Mouse (Mus musculus) embryonic facial prominence, embryonic 14.5 days (tissue): ENCODE measurements at regions not wholly inside any gene's neighbourhood (a gene's known extent, or its start where the extent isn't known, plus 50 kb on each side); places are given as distances from the start of the nearest gene placed in this dataset.

Experiments used
- ATAC-seq: fragments of 200-750 bp; cut with Nextera tagmentation; 2 replicates; pipeline ENCODE4 v1.8.0; 2017; ENCODE audit warnings: low read depth, moderate number of reproducible peaks, moderate TSS enrichment
- DNase-seq: peaks from one replicate; pipeline ENCODE4 v3.0.0-alpha.2; 2015; ENCODE audit warnings: low spot score
- H3K27ac ChIP-seq: fragments of 300-500 bp; sonication (generic); replicated peaks from 2 replicates; pipeline ENCODE4 v1.5.1; 2014; ENCODE audit warnings: low read depth, mild to moderate bottlenecking, low read length, moderate library complexity
- H3K27me3 ChIP-seq: fragments of 300-500 bp; sonication (generic); replicated peaks from 2 replicates; pipeline ENCODE4 v1.6.1; 2014; ENCODE audit warnings: low read length; ENCODE audit not compliant: control insufficient read depth, insufficient read depth
- H3K36me3 ChIP-seq: fragments of 300-500 bp; sonication (generic); 2 replicates; pipeline ENCODE4 v1.6.1; 2014; ENCODE audit warnings: low read length, mixed read lengths; ENCODE audit not compliant: control insufficient read depth, insufficient read depth
- H3K4me1 ChIP-seq: fragments of 300-500 bp; sonication (generic); 2 replicates; pipeline ENCODE4 v1.6.1; 2014; ENCODE audit warnings: antibody characterized with exemption, low read length; ENCODE audit not compliant: control insufficient read depth, insufficient read depth
- H3K4me2 ChIP-seq: fragments of 300-500 bp; sonication (generic); 2 replicates; pipeline ENCODE4 v1.6.1; 2014; ENCODE audit warnings: low read depth, mild to moderate bottlenecking, low read length, moderate library complexity, mixed read lengths
- H3K4me3 ChIP-seq: fragments of 300-500 bp; sonication (generic); 2 replicates; pipeline ENCODE4 v1.5.1; 2014; ENCODE audit warnings: low read depth, mild to moderate bottlenecking, low read length
- H3K9ac ChIP-seq: fragments of 300-500 bp; sonication (generic); 2 replicates; pipeline ENCODE4 v1.6.1; 2014; ENCODE audit warnings: low read depth, mild to moderate bottlenecking, low read length, moderate library complexity, mixed read lengths
- H3K9me3 ChIP-seq: fragments of 300-500 bp; sonication (generic); 2 replicates; pipeline ENCODE4 v1.6.1; 2016; ENCODE audit warnings: low read length; ENCODE audit not compliant: control insufficient read depth
- WGBS: fragments of 180-500 bp; shearing (Covaris S2); extraction: QIAGEN DNeasy Blood & Tissue Kit; methylation state at CpG from one replicate; pipeline ENCODE4 v1.1.7; 2014; 5-methylcytosine and 5-hydroxymethylcytosine counted together

DNA sequence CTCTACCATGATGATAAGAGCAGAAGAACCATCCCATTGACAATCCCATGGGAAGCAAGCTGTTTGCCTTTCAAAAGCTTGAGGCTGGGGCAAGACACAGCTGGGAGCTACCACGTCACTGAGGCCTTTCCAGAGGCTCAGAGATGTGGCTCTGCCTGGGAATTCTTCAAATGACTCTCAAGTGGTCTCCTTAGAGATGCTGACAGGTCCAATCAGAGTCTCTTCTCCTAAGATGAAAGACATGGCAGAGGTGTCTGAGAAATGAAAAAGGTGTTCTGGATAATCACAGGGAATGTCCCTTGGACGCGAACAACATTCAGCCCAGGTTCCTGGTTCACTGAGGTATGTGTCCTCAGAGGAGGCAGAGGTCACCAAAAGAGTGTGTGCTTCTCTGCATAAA is 287.7 kb downstream of the Fam49a start:
- Histone ChIP-seq H3K36me3 (no peaks in the 10 kb centered on the region), H3K4me1 (no peaks in the 10 kb centered on the region), H3K27ac (no peak overlapping the region), H3K9me3 (no peaks in the 10 kb centered on the region), H3K27me3 (no peaks in the 10 kb centered on the region), H3K4me3 (no peak overlapping the region), H3K9ac (no peak overlapping the region), H3K4me2 (no peak overlapping the region)
- ATAC-seq = no peak
- 66% methylated on average over 3 of the region's 3 CpGs for WGBS
- DNase-seq = no peak

DNA sequence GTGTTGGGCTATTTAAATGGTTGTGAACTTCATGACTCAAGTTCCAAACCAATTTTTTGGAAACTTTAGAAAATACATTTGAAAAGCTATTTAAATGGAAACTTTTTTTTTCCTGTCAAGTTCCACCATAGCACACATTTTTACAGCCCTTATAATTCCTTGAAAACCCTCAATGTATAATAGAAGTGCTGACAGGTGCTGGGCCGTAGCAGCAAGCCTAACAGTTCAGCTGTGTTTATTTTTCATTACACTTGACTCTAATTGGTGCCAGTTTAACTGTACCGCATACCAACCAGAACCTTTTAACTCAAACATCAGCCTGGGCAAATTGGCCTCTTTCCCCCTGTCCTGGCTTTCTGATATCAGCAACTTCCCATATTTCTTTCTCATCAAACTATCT is 286.7 kb downstream of the Fam49a start:
- Histone ChIP-seq H3K4me1 (no peaks in the 10 kb centered on the region), H3K36me3 (no peaks in the 10 kb centered on the region), H3K4me2 (no peak overlapping the region), H3K9me3 (no peaks in the 10 kb centered on the region), H3K4me3 (no peak overlapping the region), H3K27me3 (no peaks in the 10 kb centered on the region), H3K9ac (no peak overlapping the region), H3K27ac (no peak overlapping the region)
- DNase-seq = peak; percentile 11
- 44% methylated on average over 2 of the region's 2 CpGs for WGBS
- no peak for ATAC-seq

DNA sequence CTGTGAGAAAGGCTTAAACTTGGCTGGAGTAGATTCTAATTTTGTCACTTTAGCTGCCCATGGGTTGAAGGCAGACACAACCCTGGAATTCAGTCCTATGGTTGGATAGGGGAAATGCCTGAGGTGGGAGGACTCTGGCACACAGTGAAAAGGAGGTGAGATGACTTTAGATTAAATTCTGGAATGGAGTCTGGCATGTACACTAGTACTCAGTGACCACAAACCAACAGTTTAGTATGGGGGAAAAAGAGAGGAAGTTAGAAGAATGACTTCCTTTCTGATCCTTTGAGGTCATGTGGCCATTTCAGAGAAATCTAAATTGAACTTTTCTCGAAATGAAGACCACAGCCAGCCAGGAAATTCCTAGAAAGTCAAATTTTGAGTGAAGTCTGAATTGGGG is 285.5 kb downstream of the Fam49a start:
- Histone ChIP-seq H3K27ac (no peak overlapping the region), H3K4me1 (no peaks in the 10 kb centered on the region), H3K9ac (no peak overlapping the region), H3K9me3 (no peaks in the 10 kb centered on the region), H3K36me3 (no peaks in the 10 kb centered on the region), H3K4me2 (no peak overlapping the region), H3K27me3 (no peaks in the 10 kb centered on the region), H3K4me3 (no peak overlapping the region)
- ATAC-seq = no peak
- peak; percentile 8 for DNase-seq
- 67% methylated on average over 1 of the region's 1 CpGs for WGBS

DNA sequence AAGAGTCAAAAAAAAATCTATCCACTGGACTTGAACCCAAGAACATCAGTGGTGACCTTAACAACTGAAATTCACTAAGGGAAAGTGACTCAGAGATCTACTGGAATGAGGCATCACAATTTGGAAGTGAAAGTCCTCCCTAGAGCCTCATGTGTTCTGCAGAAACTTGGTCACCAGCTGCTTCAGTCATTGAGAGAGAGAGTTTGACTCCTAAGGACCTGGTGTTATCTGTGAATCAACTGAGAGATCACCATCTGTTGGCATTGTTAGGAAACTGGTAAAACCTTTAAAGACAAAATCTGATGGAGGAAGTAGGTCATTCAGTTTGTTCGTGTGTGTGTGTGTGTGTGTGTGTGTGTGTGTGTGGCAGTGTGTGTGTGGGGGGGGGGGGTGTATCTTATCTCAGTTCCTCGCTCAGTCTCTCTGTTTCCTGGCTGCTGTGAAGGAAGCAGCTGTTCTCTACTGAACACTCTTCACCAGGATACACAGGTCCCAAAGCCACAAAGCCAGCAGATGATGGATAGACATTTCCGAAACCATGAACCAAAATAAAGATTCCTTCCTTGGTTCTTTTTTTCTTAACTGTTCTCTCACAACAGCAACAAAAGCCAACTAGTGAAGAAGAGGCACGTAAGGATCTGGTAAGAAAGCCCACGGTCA is 284.6 kb downstream of the Fam49a start:
- Histone ChIP-seq H3K9ac (no peak overlapping the region), H3K4me3 (no peak overlapping the region), H3K27ac (no peak overlapping the region)

DNA sequence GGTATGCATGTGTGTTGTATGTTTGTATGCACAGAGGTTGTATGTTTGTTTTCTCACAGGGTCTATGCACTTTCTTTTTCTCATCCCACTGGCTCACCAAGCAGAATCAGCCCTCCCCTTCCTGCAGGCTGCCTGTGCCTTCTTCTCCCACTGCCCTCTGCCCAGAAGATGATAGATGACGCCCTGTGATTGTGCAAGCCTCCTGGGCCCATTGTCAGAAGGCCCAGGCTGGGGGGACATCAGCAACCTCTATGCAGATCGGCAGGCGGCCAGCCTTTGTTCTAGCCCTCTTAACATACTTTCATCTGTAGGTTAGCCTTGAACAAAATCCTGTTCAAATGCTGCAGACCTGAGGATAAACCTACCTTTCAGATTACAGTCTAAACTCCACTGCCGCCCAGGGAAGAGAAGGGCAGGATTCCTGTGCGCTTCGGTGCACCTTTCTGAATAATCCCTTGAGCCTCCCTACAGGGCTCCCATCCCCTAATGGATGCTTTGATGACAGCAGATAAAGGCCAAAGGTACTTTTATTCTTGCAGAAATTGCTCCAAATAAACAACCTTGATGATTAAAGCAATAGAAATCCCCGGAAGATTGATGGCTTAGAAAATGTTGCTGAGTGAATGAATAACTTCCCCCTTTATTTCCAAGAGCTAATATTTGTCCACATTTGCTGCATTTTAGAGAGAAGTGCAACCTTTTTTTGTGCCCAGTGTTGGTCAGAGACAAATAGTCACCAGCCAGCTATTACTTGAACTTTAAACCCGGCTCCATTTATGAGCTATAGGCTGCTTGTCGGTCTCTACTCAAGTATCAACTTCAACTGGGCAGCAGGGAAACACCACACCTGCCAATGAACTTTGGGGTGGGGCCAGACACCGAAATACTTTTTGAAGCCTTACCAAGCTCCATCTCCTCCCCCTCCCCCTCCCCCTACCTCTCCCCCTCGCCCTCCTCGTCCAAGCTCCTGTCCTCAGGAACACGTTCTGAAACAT is 279.4 kb downstream of the Fam49a start:
- H3K9ac ChIP-seq = no peak overlapping the region
- WGBS = 54% methylated on average over 13 of the region's 13 CpGs

More for the DNA sequence above, 284.6 kb downstream of the Fam49a start:
- H3K4me2 ChIP-seq = no peak overlapping the region
- DNase-seq (no peak), ATAC-seq (no peak)
- WGBS = 92% methylated on average over 5 of the region's 5 CpGs
- H3K9me3 ChIP-seq = no peaks in the 10 kb centered on the region
- no peaks in the 10 kb centered on the region for H3K27me3 ChIP-seq
- no peaks in the 10 kb centered on the region for H3K36me3 ChIP-seq
- H3K4me1 ChIP-seq = no peaks in the 10 kb centered on the region

DNA sequence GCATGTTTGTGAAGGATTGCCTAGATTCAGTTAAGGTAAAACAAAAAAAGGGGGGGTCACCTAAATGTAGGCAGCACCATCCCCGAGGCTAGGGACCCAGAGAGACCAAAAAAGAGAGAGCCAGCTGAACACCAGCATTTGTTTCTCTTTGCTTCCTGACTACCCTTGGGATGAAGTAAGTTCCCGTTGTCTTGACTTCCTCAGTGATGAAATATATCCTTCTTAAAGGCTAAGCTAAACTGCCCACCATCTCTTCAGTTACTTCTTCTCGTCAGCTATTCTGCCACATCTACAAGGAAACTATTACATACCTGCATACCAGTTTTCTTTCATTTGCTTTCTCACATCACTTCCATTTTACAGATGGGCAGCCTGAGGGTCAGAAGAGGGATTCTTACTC is 277.4 kb downstream of the Fam49a start:
- Histone ChIP-seq H3K9ac (no peak overlapping the region), H3K36me3 (no peaks in the 10 kb centered on the region), H3K4me3 (no peak overlapping the region), H3K4me2 (no peak overlapping the region), H3K27me3 (no peaks in the 10 kb centered on the region), H3K9me3 (no peaks in the 10 kb centered on the region), H3K4me1 (no peaks in the 10 kb centered on the region), H3K27ac (no peak overlapping the region)
- WGBS = 89% methylated on average over 3 of the region's 3 CpGs
- ATAC-seq (no peak), DNase-seq (no peak)

More for the DNA sequence above, 279.4 kb downstream of the Fam49a start:
- H3K4me2 ChIP-seq = no peak overlapping the region
- no peaks in the 10 kb centered on the region for H3K4me1 ChIP-seq
- ATAC-seq = peak; percentile 9; the same call in 1 of the 2 replicates
- H3K27ac ChIP-seq = no peak overlapping the region
- peak; percentile 23 for DNase-seq
- H3K9me3 ChIP-seq = no peaks in the 10 kb centered on the region
- H3K27me3 ChIP-seq = no peaks in the 10 kb centered on the region
- no peaks in the 10 kb centered on the region for H3K36me3 ChIP-seq
- no peak overlapping the region for H3K4me3 ChIP-seq

DNA sequence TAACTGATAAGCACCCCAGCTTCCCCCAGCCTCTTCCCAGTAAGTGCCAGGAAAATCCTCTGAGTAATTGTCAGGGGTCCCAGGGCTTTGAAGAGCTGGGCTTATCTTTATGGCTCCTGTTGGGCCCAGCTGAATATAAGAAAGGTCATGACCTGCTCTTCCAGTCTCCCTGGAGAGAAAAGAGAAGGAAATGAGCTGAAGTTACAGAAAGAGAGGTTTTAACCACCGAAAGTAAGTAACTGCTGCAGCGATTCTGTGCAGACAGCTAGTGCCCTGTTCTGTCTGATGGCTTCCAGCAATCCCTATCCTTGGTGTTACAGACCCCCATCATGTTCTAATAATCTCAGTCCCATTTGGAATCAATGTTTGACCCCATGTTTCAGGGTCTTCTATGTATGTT is 272.8 kb downstream of the Fam49a start:
- Histone ChIP-seq H3K27me3 (no peaks in the 10 kb centered on the region), H3K9ac (no peak overlapping the region), H3K4me1 (no peaks in the 10 kb centered on the region), H3K9me3 (no peaks in the 10 kb centered on the region), H3K4me2 (no peak overlapping the region), H3K27ac (no peak overlapping the region), H3K36me3 (no peaks in the 10 kb centered on the region), H3K4me3 (no peak overlapping the region)
- WGBS = 26% methylated on average over 2 of the region's 2 CpGs
- DNase-seq = no peak
- no peak for ATAC-seq

DNA sequence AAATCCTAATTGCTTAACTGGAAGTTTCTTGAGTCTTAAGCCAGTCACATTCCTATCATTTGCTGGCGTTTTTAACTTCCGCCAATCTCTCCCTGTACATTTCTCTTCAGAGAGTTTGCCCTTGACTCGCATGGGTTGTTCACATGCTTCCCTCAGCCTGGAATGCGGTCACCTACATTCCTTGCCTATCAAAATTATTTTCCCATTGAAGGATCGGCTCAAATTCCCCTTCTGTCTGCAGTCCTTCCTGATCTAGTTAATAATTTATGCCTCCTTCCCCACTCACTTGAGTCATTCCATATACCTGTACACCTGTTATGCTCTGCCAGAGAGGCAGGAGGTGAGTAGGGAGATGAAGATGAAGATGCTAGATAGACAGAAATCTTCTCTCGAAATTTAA is 268.9 kb downstream of the Fam49a start:
- no peak overlapping the region for H3K27ac ChIP-seq
- WGBS = 58% methylated on average over 6 of the region's 6 CpGs
- H3K4me3 ChIP-seq = no peak overlapping the region
- no peaks in the 10 kb centered on the region for H3K4me1 ChIP-seq
- no peaks in the 10 kb centered on the region for H3K36me3 ChIP-seq
- no peak for ATAC-seq
- H3K27me3 ChIP-seq = no peaks in the 10 kb centered on the region
- no peak overlapping the region for H3K4me2 ChIP-seq
- DNase-seq = no peak
- no peak overlapping the region for H3K9ac ChIP-seq
- no peaks in the 10 kb centered on the region for H3K9me3 ChIP-seq
